Mouse (Mus musculus) cerebellum, adult 11-12 months (tissue): Measurements from ENCODE around the gene Aldoart2.
"Not testable (repeated sequence)": the region's sequence is repeated elsewhere in the genome, so short reads cannot be mapped to it uniquely, and the experiment has no call there.

Source experiments
- DNase-seq: peaks from one replicate; pipeline ENCODE4 v3.0.0; 2022

Aldoart2 gene

DNA sequence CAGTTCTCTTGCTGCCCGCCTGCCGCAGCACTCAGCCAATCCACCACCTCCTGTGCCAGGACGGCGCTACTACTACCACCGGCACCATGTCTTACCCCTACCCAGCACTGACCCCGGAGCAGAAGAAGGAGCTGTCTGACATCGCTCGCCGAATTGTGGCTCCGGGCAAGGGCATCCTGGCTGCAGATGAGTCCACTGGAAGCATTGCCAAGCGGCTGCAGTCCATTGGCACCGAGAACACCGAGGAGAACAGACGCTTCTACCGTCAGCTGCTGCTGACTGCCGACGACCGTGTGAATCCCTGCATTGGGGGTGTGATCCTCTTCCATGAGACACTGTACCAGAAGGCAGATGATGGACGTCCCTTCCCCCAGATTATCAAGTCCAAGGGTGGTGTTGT is at the start of gene Aldoart2:
Gene Aldoart2 (plus strand): TSS at position 34 of the 400 bp plus-strand sequence.
- no peak for DNase-seq

DNA sequence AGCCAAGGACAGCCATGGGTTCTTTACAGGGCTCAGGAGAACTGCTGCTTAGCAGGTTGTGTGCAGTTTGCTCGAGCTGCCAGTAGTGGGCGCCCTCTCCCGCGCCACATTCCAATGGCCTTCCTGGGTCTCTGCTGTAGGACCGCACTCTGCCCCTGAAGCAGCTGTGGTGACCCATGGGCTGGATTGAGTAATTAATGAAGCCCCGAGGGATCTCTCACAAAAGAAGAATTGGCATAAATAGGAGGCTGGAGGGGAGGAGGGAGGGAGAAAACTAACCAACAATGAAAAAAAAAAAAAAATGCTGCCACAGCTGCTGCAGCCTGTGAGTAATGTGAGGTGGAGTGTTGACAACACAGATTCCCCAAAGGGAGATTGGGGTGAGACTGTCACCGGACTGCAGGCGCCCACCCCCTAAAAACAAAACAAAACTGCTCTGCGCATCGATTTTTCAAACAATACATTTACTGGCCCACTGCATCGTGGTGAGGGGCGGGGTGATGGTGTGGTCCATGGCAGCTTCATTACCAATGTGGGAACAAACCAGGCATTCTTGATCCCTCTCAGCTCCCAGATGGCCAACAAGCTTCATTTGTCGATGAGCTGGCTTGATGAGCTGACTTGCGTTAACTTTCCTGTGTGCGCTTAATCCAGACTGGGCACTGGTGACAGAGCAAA is 46.8 kb upstream of the Aldoart2 start:
- DNase-seq = no peak

DNA sequence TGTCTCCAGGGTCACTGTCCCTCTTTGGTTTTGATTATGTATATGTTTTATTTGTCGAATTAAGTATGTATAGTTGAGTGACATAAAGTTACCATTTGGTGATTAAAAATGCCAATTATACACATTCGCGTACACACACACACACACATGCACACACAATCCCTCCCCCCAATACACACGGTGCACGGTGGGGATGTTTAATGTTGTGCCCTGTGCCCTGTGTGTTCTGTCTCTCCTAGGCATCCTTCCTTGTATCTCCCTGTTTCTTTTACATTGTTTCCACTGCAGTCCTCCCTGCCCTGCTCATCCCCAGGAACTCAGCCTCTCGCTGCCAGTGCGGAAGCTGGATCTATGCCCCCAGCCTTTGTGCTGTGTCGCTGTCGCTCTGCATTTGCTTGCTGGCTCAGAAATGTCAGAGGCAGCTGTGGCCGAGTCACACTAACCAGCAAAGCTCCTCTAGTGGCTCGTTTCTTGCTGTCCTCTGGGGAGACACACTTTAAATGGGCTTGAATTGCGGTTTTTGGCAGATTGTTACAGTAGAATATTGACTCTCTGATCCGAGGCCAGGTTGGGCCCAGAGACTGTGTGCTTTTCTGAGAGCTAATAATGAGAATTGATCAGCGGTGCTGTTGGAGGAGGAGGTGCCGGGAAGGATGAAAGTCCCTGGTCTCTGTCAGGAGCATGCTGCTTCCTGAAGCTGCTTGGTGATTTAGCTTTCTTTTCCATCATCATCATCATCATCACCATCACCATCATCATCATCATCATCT is 37.9 kb upstream of the Aldoart2 start:
- DNase-seq = no peak

DNA sequence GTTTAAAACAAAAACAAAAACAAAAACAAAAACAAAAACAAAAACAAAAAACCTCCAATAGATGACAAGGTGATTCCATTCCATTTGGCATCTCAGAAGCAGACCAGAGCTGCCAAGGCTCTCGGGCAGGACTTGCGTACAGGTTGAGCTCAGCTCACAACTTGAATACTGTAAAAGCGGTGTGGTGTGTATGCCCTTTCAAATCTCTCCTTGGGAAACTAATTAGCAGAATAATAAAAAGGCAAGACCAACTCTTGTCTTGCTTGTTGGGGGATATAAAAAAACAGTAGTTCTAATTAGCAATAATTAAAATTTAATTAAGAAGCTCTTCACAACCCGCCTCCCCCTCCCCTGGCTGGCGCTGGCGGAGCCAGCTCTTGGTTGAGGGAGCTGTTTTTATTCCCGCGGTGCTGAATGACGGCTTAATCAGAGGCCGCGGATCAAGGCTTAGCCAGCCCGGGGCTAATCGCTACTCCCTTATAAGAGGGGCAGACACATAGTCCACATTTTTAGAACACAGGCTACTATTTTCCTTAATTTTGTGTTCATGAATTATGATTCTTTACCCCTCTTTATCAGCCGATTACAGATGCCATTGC is 28.4 kb upstream of the Aldoart2 start:
- DNase-seq = no peak

DNA sequence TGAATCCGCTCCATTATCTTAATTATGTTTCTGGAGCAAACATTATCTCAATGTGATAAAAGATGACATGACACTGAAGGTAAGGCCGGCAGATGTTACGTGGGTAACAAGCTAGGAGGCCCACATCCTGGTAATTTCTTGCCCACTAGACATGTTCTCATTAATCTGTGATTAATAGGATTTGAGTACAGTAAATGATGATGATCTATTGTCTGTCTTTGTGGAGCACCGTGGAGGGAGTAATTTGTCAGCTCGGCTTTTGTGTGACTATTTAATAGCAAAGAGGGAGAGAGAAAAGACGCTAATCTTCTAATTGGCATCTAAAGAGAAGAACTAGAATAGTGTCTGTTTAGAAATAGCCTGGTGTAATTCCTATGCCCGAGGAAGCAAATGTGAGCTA is 27.3 kb upstream of the Aldoart2 start:
- no peak for DNase-seq

DNA sequence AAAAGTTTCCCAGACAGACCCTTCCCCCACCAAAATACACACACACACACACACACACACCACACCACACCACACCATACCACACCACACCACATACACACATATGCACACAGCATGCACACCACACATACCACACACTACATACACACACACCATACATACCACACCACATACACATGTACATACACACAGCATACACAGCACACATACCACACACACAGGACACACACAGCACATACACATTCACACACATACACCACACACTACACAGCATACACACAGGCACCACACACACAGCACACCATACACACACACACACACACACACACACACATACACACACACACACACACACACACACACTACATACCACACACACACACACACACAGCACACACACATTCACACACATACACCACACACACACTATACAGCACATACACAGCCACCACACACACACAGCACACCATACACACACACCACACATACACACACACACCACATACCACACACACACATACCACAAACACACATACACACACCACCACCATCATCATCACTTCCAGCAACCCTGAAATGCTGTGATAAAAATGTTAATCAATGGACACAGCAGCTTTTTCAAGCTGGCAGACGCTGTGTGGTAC is 26.6 kb upstream of the Aldoart2 start:
- DNase-seq = no peak

DNA sequence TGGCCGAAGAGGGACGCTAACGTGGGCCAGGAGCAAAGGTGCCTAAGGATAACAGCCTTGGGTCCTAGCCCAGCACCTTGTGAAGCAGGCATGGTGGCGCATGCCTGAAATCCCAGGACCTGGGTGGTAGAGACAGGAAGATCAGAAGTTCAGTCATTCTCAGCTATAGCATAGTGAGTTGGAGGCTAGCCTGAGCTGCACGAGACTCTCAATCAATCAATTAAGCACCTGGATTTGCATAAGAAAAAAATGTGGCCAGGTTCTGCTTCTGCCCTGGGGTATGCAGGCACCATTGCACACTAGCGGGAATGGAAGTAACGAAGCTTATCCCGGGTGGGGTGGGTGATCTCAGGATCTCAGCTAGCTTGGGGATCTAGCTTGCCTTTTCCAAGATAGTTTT is 25.9 kb upstream of the Aldoart2 start:
- no peak for DNase-seq

DNA sequence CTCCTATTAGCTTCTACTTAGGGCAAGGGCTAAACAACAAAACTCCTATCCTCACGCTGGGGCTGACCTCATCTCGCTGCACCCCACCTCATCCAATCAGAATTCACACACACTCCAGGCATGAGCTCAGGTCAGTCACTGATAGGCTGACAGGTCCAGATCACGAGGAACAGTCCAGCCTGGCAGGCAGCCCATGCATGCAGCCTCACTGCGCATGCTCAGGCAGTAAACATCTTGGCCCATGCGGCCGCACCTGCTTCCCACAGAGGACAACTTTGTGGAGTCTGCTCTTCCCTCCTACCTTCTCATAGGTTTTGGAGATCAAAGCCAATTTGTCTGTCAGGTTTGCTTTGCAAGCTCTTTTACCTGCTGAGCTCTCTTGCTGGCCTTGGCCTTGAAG is 10.1 kb upstream of the Aldoart2 start:
- DNase-seq = not testable (repeated sequence)

DNA sequence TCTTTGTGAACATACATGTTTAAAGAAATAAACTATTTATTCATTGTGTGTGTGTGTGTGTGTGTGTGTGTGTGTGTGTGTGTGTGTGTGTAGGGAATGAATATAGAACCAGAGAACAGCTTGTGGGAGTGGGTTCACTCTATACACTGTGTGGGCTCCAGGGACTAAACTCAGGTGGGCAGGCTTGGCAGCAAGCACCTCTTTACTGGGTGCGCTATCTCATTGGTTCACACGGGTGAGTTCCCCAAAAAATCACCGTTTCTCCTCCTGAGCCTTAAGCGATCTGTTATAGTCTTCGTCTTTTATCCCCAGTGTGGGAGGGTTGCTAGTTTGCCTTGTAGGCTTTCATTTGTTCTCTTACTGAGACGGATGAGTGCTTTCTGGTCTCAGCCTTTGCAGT is 7.2 kb upstream of the Aldoart2 start:
- DNase-seq = no peak

DNA sequence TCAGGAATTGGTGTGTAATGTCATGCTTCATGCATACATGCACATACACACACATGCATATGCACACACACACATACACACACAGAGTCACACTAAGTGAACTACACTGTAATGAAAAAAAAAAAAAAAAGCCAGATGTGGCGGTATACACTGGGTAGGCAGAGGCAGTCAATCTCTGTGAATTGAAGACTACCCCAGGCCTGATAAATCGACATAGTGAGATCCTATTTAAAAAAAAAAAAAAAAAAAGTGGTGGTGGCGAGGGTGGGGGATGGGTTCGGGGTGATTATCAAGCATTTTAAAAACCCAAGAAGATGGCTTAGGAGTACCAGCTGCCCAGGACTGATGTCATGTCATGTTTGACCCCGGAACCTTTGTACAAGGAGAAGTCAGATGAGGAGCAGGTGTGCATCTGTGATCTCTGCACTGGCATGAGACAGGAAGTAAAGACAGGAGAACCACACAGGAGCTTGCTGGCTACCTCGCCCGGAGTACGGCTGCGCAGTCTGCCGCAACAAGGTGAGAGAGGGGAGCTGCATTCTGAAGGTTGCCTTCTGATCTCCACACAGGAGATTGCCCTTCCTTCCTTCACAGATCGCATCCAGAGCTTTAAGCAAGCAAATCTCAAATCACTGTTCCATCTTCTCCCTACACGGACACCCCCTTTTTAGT is 5.7 kb upstream of the Aldoart2 start:
- no peak for DNase-seq

DNA sequence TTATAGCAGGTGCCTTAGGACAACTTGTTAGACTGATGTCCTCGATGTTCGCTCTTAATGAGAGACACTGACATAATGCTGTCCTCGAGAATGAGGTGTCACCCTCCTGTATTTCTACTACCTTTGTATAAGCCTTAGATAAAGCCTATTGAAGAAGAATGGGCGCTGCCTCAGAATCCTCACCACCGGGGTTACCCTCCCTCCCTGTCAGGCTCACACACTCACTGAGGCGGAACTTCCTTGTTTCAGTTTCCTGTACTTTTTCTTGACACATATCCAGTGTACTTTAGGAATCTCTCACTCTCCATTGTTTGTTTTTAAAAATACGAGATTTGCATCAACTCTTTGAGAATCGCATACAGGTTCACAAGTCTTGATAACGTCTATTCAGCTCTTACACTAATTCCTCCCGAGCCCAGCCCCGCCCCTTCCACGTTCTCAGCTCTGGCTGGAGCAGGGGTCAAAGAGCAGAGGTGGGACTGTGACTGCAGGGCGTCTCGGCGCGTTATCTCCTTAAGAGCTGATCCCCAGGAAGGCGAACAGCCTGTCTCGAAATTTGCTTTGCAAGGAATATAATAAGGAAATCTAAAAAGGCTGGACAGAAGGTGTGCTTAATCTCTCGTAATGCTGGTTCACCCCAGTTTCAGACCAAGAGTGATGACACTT is 4.9 kb upstream of the Aldoart2 start:
- DNase-seq = no peak

DNA sequence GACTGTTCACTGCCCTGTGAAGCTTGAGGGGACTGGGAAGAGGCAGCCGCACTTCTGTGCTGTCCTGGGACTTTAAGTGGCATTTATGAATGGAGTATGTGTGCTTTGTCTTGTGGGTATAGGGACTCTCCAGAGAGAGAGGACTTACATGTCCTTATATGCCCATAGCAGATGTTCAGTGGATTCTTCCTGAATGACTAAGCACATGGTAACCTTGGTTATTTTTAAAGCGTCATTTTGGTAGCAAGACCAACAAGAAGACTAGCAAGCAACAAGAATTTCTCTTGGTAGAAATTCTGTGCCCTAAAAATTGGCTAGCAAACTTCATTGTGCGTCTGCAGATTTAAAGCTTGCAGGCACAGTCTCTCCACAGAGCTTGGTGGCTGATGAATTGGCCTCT is 1.3 kb upstream of the Aldoart2 start:
- DNase-seq = no peak

DNA sequence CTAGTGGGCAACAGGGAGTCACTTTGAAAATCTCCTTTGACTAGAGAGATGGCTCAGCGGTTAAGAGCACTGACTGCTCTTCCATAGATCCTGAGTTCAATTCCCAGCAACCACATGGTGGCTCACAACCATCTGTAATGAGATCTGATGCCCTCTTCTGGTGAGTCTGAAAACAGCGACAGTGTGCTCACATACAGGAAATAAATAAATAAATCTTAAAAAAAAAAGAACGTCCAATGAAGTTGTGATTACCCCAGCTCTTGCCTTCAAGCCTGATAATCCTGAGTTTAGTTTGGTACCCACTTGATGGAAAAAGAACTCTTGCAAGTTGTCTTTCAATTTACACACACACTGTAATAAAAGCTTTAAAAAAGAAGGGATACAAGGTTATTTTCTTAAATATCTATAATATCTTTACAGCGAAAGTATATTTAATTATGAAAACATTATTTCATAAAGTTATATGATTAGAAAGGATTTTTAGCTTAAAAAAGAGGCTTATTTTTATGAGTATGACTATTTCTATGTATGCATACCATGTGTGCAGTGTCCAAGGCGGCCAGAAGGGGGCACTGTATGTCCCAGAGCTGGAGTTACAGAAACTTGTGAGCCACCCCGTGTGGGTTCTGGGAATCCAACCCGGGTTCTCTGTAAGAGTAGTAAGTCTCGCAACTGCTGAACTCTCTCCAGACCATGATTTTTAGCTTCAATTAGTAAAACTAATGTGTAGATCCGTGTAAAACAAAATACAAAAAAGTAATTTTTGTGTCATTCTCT is 664 bp upstream of the Aldoart2 start:
- DNase-seq = no peak

DNA sequence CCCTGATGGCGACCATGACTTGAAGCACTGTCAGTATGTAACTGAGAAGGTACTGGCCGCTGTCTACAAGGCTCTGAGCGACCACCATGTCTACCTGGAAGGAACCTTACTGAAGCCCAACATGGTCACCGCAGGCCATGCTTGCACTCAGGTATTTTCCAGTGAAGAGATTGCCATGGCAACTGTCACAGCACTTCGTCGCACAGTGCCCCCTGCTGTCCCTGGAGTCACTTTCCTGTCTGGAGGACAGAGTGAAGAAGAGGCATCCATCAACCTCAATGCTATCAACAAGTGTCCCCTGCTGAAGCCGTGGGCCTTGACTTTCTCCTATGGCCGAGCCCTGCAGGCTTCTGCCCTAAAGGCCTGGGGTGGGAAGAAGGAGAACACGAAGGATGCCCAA is 828 bp downstream of the Aldoart2 start:
- no peak for DNase-seq

DNA sequence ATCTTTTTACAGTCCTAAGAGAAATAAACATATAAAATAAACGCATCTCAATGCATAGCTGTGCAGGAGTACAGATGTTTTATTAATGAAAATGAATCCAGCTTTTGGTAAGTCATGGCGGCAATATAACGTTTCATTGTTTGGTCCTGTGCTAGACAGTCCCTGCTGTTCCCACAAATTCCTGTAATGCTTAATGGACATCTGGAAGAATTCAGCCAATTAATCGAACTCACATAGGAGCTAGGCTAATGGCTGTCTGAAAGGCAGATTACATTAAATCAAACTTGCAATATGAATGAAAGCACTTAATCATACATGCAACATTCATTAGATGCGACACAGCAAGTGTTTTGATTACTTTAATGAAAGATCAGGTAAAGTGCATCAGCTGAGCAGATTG is 1.8 kb downstream of the Aldoart2 start:
- DNase-seq = no peak

DNA sequence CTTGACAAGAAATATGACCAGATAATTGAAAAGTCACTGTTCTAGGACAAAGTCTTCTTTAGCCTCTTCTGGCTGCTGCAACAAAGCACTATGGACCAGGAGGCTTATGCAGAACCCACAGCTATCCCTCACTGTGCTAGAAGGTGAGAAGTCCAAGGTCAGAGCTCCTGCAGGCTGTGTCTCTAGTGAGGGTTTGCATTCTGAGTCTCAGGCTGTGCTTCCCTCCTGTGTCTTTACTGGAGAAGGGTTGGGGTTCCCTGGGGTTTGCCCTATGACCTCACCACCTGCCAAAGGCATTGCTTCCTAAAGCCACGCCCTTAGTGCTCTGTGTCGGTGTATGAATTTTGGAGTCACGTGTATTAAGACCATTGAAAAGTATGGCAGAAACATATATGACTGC is 3.4 kb downstream of the Aldoart2 start:
- no peak for DNase-seq

DNA sequence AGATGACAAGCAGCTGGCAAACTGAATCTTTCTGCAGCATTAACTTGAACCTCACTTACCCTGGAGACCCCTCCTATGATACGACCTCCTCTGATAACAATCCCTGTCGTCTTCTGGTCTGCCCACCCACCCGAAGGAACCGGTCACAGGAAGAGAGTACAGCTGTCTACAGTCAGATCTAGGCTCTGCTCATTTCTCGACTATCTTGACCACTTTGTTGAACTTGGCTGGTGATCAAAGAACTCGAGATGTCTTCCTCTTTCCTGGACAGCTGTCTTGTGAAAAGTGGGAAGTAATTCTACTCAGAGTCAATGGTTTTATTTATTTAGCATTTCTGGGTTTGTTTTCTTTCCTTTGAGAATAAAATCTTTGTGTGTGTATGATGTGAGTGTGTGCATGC is 4.6 kb downstream of the Aldoart2 start:
- no peak for DNase-seq

DNA sequence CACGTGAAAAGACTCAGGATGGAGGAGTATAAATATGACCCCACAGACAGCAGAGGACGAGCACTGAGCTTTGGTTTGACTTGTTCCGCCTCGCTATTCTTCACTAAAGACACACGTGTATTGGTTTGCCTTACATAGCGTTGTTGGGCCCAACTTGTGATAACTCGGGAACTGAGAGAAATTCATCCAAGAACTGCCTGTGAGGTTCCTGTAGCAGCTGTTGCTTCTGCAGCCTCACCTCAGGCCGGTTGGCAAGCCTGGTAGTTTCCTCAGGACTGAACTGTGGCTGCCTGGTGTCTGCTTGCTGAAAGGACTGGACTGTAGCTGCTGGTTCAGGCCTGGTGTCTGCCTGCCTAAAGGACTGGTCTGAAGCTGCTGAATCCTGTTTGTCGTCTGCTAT is 5.6 kb downstream of the Aldoart2 start:
- DNase-seq = no peak

DNA sequence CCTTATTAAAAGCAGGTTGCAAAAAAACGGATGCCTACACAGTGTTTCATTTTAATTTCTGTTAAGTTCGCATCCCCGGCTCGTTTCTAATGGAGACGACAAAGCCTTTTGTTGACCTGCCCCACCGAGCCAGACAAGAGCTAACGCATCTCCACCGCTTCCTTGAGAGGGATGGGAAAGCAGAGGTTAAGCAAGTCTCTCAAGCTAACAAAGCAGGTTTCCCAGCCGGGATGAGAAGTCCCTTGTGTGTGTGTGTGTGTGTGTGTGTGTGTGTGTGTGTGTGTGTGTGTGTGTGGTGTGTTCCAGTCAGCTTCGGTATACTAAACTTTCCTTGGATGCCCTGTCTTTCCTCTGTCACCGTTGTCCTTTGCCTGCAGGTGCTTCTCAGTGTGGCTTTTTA is 6.1 kb downstream of the Aldoart2 start:
- no peak for DNase-seq

DNA sequence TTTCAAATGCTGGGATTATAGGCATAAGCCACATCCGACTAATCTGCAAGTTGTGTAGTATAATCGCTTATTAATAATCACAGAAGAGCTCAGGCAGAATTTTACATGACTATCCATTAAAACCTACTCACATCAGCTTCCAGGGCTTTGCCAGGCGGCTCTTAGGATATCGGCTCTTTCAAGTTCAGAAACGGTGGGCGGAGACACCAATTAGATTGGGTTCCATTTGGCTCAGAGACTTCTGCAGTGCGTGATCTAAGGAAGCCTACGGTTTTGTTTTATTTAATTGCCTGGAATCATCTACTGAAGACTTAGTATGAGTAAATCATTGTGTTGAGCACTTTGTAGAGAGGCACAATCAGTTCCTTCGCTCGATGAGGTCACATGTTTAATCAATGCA is 6.6 kb downstream of the Aldoart2 start:
- no peak for DNase-seq

DNA sequence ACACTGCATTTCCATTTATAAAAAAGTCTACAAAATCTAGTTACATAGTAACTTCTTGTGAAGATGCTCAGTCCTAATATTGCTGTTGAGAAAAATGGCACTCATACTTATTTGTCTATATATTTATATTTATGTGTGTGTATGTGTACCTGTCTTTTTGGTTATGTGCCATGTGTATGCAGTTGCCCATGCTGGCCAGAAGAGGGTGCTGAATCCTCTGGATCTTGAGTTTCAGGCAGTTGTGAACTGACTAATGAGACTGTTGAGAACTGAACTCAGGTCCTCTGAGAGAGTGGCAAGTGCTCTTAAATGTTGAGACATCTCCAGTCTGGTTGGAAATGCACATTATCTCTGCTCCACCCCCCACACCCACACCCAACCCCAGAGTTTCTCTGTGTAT is 8.1 kb downstream of the Aldoart2 start:
- DNase-seq = no peak

DNA sequence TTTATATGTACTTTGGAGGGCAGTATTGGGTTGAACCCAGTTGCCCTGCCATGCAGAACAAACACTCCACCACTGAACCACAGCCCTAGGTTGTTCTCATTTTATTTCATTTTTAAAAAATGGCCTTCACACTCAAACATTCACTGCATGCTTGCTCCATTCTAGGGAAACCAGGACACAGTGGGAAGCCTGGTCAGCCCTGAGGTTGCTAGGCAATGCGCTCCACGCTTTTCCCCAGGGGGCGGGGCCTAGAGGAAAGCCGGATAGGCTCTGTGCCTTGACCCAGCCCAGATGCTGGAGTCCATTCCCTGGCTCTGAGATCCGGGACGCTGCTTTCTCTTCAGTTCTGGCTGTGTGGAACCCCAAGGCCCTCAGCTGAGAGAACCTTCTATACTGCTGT is 8.8 kb downstream of the Aldoart2 start:
- DNase-seq = no peak
